Mouse (Mus musculus): Measurements from ENCODE around the gene Gatad2b.

- TF ChIP-seq POLR2A (IDR thresholded peaks at IDR 0.05; ENCODE audit: borderline replicate concordance, extremely low read depth, insufficient read depth, insufficient read length, poor library complexity, severe bottlenecking) (no peak), CTCF (IDR thresholded peaks at IDR 0.05; ENCODE audit: borderline replicate concordance, extremely low read depth, insufficient read depth, insufficient read length) (no peak)
Measured at GRCm38 (mm10) chr3:90255194-90255565, 37.8 kb upstream of the Gatad2b start.

Data from brain, embryonic 14.5 days (tissue).